Mouse (Mus musculus) forelimb bud, embryonic 11.5 days (tissue): ENCODE data around the gene Fam173a.
A peak's percentile ranks its signal among the peaks of the same experiment; 100 is the strongest.
"Not testable (repeated sequence)": the region's sequence is repeated elsewhere in the genome, so short reads cannot be mapped to it uniquely, and the experiment has no call there.

Experiments used
- DNase-seq: peaks from one replicate; pipeline ENCODE4 v3.0.0-alpha.2; 2012; ENCODE audit warnings: low read depth, low spot score

Fam173a gene

DNA sequence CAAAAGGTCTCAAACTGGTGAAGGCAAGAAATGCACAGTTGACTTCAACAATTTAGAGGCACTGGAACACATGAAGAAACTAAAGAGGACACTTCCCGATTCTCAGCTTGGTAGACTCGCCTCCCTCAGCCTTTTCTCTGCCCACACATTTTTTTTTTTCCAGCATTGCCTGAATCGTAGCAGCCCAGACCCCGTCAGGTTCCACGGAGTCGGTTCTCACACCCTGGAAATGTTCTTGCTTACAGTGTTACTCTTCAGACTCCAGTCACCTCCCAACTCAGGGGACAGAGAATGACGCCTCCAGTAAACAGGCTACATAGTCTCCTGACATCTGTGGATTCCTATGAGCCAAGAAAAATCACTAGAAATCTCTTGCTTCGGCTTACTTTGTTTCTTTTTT lies 32.6 kb downstream of the Fam173a start:
- no peak for DNase-seq

DNA sequence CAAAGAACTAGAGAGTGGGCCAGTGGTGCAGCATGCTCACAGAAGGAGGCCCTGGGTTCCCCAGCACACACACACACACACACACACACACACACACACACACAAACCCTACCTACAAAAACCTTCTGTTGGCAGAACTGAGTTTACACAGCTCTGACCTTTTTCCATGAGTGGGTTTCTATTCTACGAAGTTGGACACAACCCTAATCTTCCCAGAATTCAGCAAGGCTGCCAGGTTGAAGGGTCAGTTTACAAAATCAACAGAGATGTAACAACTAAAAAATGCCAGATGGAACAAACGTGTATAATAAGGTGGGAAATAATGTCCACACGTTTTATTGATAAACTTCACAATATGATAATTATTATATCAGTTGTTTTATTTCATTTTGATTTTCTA lies 35.0 kb downstream of the Fam173a start:
- no peak for DNase-seq

DNA sequence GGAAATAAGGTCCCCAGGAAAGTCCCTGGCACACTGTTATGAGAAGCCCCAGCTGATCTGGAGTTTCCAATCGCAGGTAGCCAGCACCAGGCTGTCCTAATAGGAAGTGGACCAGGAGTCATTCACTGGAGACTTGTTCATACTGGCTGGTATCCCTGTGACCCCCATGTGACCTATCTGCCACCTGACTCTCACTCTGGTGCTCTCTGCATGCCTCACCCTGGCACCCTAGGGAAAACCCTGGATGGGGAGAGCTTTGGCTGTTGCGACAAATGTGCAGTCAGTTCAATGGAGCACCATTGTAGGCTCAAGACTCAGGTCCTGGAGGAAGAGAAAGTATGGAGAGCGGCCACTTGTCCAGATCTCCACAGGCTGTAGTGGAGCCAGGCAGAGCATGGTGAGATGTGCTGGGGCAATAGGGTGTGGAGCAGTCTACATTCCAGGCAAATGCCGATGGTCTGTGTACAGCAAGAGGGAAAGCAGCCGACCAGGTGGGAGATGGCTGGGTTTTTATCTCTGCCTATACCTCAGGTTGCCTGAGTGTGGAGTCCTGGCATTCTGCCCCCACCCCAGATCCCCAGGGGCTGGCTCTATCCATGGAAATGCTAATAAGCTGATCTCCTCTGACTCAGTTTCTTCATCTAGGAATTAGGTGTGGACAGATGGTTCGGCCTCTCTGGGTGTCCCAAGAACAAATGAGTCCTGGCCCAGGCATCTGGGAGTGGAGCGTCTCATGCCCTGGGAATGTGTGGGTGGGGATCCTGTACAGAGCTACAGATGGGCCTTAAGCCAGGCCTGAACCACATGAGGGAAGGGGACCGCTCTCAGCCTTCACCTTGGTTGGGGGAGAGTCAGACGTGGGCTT lies 36.1 kb downstream of the Fam173a start:
- no peak for DNase-seq

DNA sequence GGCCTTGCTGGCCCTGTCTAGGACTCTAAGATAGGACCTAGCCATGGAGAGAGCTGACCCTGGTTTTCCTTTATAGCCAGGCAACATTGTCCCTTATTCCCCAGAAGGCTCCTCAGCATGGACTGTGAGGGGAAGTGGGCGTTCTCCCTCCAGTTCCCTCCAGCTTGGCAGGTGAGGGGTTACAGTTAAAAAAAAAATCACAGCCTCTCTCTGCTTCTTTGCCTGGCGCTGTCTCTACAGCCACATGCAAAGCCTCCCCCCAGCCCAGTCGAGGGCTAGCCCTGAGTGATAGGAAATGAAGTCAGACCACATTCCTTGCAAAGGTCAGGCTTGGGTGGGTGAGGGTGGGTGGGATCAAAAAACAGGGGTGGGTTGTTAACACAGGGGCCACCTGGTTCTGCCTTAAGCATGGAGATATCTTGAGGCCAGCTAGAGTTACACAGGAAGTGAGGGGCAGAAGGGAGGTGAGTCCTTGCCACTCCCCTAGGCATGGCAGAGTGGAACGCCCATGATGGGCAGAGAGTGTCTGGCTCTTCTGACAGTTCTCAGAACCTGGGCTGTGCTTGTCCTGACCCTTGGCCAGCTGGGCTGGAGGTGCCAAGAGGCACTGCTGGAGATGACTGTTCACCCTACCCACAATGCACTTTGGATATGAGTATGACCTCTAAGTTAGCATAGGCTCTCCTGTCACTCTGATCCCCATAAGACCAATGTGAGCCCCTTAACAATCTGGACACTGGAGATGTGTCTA lies 36.9 kb downstream of the Fam173a start:
- DNase-seq: peak; percentile 14

DNA sequence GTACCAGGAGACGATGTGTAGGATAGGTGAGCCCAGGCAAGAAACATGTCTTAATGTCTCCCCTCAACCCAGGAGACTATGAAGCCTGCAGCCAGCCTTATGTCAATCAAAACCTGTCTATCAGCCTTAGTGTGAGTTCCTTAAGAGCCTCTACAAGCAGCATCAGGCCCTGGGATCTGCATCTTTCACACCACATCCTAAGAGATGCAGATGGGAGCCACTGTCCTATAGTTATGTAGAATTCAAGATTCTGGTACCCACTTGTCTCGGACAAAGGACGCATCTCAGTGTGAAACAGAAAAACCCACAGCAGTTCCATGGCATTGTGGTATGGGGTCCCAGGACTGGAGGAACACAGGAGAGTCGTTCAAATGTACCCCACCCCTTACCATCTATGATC lies 37.6 kb downstream of the Fam173a start:
- no peak for DNase-seq

DNA sequence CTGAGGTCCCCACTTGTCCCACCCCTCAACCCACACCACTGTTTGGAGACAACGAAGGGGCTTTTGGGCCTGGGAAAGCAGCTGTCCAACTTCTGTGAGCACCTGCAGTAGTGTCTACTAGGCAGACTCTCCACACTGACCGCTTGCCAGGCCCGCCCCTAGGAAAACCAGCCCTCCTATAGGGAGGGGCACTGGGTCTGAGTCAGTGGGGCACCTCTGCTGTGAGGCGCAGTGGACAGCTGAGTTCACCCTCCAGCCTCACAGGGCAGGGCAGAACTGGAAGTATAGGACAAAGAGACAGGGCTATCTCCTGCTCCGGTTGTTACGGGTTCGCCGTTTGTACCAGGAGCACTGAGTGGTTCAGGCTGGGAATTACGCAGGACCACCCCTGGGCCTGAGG lies 38.5 kb downstream of the Fam173a start, which contains the start of gene Msln:
Gene Msln, minus strand, starts transcription at position 138 of the 400 bp plus-strand sequence.
- DNase-seq: no peak

DNA sequence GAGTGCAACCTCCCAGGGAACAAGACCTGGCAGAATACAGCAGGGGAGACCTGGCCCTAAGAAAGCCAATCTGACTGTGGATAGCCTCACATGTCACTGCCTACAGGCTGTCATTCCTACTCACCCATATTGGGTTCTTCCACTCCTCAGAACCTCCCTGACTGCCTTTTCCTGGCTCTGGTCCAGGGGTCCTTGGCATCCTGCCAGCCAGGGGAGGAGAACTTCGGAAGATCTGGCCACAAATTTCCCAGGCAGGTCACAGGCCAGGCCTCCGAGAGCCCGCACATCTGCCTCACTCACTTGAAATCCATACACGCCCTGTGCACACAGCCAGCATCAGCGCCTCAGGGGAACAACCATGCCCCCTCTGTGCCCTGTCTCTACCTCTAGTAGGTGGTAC lies 41.3 kb downstream of the Fam173a start:
- no peak for DNase-seq

DNA sequence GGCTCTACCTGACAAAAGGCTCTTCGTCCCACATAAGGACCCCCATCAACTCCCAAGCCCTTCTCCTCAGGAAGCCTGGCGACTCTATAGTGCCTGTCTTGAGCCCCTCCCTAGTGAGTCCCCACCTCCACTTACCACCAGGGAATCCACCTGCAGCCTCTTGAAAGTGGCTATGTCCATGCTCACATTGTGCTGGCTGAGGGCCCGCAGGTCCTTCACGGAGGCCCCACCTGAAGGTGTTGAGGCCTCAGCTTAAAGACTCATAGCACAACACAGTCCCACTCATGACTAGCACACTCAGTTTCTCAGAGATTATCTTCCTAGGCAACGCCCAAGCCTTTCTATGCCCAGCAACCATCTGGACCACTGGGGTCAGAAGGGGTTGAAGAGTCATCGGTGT lies 43.4 kb downstream of the Fam173a start:
- no peak for DNase-seq

DNA sequence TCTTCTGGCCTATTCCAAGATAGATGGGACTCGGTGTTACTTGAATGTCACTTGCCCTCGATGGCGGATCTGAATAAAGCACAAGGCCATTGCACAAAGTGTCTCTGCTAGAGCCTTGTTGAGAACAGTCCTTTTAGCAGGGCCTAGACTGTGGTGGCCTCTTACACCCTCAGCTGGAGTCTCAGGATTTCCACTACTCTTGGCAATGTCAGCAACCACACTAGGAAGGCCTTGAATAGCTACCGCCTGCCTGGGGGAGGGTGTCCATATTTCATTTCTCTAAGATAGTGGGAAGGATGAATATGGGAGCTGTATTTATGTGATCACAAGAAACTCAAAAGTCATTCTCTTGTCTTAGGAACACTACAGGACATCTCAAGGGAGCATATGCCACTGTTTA lies 44.5 kb downstream of the Fam173a start:
- DNase-seq: no peak

DNA sequence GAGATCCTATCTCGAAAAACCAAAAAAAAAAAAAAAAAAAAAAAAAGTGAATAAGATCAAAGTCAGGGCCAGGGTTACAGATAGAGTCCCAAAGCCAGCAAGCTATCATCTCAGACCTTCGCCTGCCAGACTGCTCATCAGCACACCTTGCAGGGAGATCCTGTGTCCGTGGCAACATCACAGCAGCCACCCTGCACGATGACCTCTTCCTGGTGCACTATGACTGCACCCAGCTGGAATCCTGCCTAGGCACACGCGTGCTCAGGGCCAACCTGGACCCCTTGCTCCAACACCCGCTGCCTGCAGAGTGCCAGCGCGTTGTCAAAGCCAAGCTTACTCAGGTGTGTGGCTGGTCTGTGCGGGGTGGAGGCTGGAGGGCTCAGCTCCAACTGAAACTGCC lies 48.4 kb downstream of the Fam173a start:
- DNase-seq: no peak

DNA sequence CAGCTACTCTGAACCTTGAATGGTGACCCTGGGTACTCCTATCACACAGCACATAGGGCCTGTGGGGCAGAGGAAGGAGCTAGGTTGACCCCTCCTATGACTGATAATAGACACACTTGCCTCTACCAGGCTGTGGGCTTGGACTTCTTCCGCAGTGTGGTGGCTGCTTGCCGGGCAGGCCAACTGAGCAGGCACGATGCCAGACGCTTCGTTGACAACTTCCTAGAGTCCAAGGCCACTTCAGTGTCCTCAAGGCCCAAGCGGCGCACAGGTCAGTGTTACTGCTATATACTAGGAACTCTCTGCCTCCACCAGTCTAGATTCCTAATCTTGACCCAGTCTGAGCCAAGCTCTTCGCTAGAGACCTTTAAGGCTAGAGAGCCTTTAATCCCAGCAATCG lies 48.9 kb downstream of the Fam173a start:
- no peak for DNase-seq

DNA sequence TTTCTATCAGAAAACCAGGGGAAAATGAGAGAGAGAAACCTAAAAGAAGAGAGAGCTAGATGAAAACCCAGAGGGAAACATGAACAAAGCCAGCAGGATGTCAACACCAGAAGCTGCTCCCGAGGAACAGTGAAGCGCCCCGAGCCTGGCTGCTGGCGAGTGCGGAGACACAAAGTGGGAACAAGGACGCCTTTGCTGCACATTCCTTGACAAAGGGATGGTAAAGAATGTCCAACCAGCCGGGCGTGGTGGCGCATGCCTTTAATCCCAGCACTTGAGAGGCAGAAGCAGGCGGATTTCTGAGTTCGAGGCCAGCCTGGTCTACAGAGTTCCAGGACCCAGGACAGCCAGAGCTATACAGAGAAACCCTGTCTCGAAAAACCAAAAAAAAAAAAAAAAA lies 51.2 kb downstream of the Fam173a start:
- not testable (repeated sequence) for DNase-seq
